Mouse (Mus musculus) liver, embryonic 16.5 days (tissue): ENCODE results near the gene Cdk18. TPM values are rescaled to one million over a fixed set of nuclear protein-coding genes. Genes with fewer than 3 reads are reported as not detected.

ENCODE experiments used
- ATAC-seq: fragments of 200-750 bp; cut with Nextera tagmentation; 2 replicates; pipeline ENCODE4 v1.8.0; 2017; ENCODE audit warnings: low read depth, mild to moderate bottlenecking, moderate number of reproducible peaks, moderate library complexity
- H3K27ac ChIP-seq: fragments of 300-500 bp; sonication (generic); 2 replicates; pipeline ENCODE4 v1.5.1; 2014; ENCODE audit warnings: mild to moderate bottlenecking, low read length
- H3K27me3 ChIP-seq: fragments of 300-500 bp; sonication (generic); 2 replicates; pipeline ENCODE4 v1.6.1; 2014; ENCODE audit warnings: low read depth, low read length, mixed read lengths; ENCODE audit not compliant: control insufficient read depth, insufficient read depth
- H3K36me3 ChIP-seq: fragments of 300-500 bp; sonication (generic); 2 replicates; pipeline ENCODE4 v1.6.1; 2014; ENCODE audit warnings: mild to moderate bottlenecking; ENCODE audit not compliant: control insufficient read depth, insufficient read depth
- H3K4me1 ChIP-seq: fragments of 300-500 bp; sonication (generic); 2 replicates; pipeline ENCODE4 v1.6.1; 2014; ENCODE audit warnings: low read depth, low read length, mixed read lengths; ENCODE audit not compliant: control insufficient read depth
- H3K4me2 ChIP-seq: fragments of 300-500 bp; sonication (generic); 2 replicates; pipeline ENCODE4 v1.6.1; 2014; ENCODE audit warnings: low read depth, low read length, mixed read lengths
- H3K4me3 ChIP-seq: fragments of 300-500 bp; sonication (generic); 2 replicates; pipeline ENCODE4 v1.5.1; 2014; ENCODE audit warnings: low read depth, mild to moderate bottlenecking, low read length
- H3K9ac ChIP-seq: fragments of 300-500 bp; sonication (generic); 2 replicates; pipeline ENCODE4 v1.6.1; 2014; ENCODE audit warnings: low read depth, low read length
- H3K9me3 ChIP-seq: fragments of 300-500 bp; sonication (generic); replicated peaks from 2 replicates; pipeline ENCODE4 v1.6.1; 2016; ENCODE audit warnings: low read length; ENCODE audit not compliant: control insufficient read depth
- WGBS: fragments of 180-500 bp; shearing (Covaris S2); extraction: QIAGEN DNeasy Blood & Tissue Kit; methylation state at CpG from one replicate; pipeline ENCODE4 v1.1.7; 2014; ENCODE audit not compliant: insufficient replicate concordance; 5-methylcytosine and 5-hydroxymethylcytosine counted together
- polyA plus RNA-seq: library from polyadenylated mRNA; unstranded; fragments of >200 nt; fragmentation: Nextera tagmentation; extraction: Ambion mirVana; gene quantifications from 2 replicates; pipeline ENCODE4 v1.2.1, GENCODE M21; 2015

The Cdk18 gene
- polyA plus RNA-seq, 1 experiment from 2014 or later: 1.4 TPM

DNA sequence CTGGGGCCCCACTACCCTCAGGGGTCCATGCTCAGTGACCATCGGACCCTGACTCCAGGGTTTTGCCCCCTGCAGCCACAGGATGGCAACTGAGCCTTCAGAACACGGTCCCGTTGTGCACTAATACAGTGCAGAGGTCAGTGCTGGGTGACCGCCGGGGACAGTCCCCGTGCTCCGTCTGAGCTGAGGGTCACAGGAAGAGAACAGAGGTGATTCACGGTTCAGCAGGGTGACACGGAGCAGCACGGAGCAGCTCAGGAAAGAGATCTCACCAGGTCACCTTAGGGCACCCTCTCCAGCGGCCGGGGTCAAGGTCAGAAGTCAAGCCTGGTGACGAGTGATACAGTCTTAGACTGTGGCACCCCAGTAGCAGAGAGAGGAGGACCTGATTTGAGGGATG lies 2.3 kb upstream of the Cdk18 start:
- Histone ChIP-seq H3K27me3 (peaks cover 21% of the 10 kb centered on the region), H3K9ac (no peak overlapping the region), H3K36me3 (no peaks in the 10 kb centered on the region), H3K9me3 (no peaks in the 10 kb centered on the region), H3K4me3 (no peak overlapping the region), H3K4me1 (peaks cover 4% of the 10 kb centered on the region; the same call in 1 of the 2 replicates), H3K4me2 (no peak overlapping the region), H3K27ac (no peak overlapping the region)
- peak; percentile 78 for ATAC-seq
- WGBS: 58% methylated on average over 13 of the region's 13 CpGs

DNA sequence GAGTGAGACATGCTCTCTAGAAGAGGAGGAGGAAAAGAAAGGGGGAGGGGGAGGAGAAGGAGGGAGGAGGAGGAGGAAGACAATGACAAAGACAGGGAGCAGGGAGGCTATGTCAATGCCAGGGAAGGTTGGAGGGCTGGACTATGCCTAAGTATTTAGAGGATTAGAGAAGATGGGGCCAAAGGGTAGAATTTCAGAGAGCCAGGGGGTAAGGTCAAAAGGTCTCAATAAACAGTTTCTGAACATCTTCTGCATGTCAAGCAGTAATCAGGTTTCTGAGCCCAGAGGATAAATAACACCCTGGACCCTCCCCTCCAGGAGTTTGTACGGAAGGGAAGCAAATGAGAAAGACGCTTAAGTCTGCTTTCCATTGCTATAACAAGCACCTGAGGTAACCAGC lies 1.7 kb upstream of the Cdk18 start:
- no peaks in the 10 kb centered on the region for H3K9me3 ChIP-seq
- 50% methylated on average over 2 of the region's 2 CpGs for WGBS
- no peaks in the 10 kb centered on the region for H3K36me3 ChIP-seq
- no peak overlapping the region for H3K4me2 ChIP-seq
- peaks cover 4% of the 10 kb centered on the region; the same call in 1 of the 2 replicates for H3K4me1 ChIP-seq
- no peak overlapping the region for H3K9ac ChIP-seq
- H3K4me3 ChIP-seq: no peak overlapping the region
- peaks cover 21% of the 10 kb centered on the region for H3K27me3 ChIP-seq
- no peak for ATAC-seq
- H3K27ac ChIP-seq: no peak overlapping the region

DNA sequence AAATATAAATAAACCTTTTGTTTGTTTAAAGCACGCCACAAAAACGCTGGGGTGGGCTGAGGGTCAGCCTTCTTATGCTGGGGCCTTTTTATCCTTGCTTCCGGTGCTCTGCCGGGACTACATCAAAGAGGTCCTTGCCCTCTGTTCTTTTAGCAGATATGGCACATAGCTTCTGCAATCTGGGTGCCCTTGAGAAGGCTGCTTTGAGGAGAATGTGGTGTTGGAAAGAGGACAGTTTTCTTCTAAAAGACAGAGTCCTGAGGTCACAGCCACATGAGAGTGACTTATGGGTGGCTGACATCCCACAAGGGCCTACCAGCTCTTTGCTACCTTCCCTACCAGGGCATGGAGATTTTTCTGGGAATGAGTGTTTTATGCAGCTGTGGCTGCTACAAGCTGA lies 1.1 kb upstream of the Cdk18 start:
- no peak for ATAC-seq
- Histone ChIP-seq H3K36me3 (no peaks in the 10 kb centered on the region), H3K4me2 (no peak overlapping the region), H3K4me3 (no peak overlapping the region), H3K27ac (no peak overlapping the region), H3K27me3 (peaks cover 21% of the 10 kb centered on the region), H3K9ac (no peak overlapping the region), H3K9me3 (no peaks in the 10 kb centered on the region), H3K4me1 (peaks cover 4% of the 10 kb centered on the region; the same call in 1 of the 2 replicates)
- 43% methylated on average over 4 of the region's 4 CpGs for WGBS

DNA sequence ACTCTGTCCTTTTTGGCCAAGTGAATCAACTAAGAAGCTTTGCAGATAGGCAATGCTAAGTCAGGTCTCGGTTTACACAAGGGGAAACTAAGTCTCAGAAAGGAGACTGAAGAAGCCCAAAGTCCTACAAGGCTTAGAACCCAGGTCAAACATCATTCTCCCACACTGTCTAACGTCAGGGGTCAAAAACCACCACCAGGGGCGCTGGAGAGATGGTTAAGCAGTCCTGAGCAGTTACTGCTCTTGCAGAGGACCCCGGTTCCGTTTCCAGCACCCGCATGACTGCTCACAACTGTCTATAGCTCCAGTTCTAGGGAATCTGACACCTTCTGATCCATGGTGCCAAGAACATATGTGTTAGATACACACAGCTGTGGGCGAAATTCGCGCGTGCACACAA lies 687 bp upstream of the Cdk18 start:
- WGBS: 47% methylated on average over 10 of the region's 10 CpGs
- Histone ChIP-seq H3K27me3 (peaks cover 21% of the 10 kb centered on the region), H3K4me3 (no peak overlapping the region), H3K4me2 (no peak overlapping the region), H3K9ac (no peak overlapping the region), H3K27ac (no peak overlapping the region), H3K4me1 (peaks cover 4% of the 10 kb centered on the region; the same call in 1 of the 2 replicates), H3K9me3 (no peaks in the 10 kb centered on the region), H3K36me3 (no peaks in the 10 kb centered on the region)
- no peak for ATAC-seq

DNA sequence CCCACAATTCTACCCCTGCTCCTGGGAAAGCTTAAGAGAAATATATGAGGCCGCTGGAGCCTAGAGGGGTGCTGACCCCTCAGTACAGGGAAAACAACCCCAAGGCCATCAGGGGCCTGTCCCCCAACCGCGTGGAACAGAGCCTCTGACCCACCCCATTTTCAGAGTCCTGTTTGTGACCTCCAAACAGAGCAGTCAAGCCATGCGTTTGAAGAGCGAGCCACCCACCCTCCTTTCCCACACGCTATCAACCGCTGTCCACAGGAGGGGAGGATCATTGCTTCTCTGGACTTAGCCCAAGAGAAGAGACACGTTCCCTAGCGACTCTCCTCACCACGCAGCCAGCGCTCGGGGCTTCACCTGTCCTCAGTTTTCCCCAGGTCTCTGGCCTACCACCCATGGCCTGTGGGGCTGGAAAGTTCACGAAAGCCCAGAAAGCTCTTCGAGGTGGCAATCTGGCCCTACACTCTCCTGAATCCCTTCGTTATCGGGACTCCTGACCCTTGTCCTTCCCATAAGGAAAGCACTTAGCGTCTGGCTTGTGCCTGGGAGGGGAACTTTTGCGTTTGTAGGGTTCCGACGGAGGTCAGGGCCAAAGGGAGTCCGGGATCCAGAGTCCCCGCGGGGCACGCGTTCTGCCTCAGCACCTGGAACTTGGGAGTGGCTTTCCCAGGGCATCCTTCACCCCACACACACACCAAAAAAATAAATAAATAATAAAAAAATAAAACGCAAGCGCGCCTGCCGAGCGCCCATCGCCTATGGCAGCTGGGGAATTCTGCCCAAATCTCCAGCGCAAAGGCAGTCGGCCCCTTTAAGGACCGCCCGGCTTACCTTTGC lies 688 bp downstream of the Cdk18 start:
- WGBS: 3% methylated on average over 35 of the region's 35 CpGs
- peak overlapping the region; percentile 68 for H3K4me2 ChIP-seq
- no peaks in the 10 kb centered on the region for H3K36me3 ChIP-seq
- H3K27me3 ChIP-seq: peaks cover 21% of the 10 kb centered on the region
- peak overlapping the region; percentile 63 for H3K4me3 ChIP-seq
- H3K27ac ChIP-seq: no peak overlapping the region
- peak overlapping the region; percentile 56 for H3K9ac ChIP-seq
- peaks cover 4% of the 10 kb centered on the region; the same call in 1 of the 2 replicates for H3K4me1 ChIP-seq
- ATAC-seq: no peak
- H3K9me3 ChIP-seq: no peaks in the 10 kb centered on the region

DNA sequence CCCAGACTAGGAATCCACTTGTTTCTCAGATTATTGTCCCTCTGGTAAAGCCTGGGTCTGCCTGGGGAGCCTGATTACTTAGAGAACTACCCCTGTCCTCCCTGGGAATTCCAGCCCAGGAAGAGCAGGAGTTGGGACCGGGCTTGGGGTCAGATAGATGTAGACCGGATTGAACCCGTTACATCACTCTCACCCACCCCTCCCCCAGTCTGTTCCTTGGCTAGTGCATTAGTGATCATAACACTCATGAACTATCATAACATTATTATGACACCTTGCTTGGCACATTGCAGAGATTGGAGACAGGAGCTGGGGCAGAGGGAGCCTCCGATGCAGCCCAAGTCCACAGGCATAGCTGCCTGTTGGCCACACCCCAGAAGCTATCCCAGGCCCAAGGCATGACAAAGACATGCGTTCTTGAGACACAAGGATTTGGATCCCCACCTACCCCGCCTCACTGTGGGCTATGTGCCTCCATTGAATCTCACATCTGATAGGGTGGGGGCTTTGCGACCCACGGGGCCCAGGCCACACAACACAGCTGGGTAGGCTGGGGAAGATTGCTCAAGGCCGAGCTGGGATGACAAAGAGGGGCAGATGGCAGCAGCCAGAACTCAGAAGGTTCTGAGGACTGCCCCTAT lies 1.4 kb downstream of the Cdk18 start:
- H3K27ac ChIP-seq: no peak overlapping the region
- no peaks in the 10 kb centered on the region for H3K36me3 ChIP-seq
- H3K9me3 ChIP-seq: no peaks in the 10 kb centered on the region
- H3K27me3 ChIP-seq: peaks cover 21% of the 10 kb centered on the region
- H3K4me3 ChIP-seq: no peak overlapping the region
- no peak for ATAC-seq
- 0 out of 2 replicates have a peak overlapping the region, but pooled peaks have one; percentile 68 for H3K4me2 ChIP-seq
- H3K4me1 ChIP-seq: peaks cover 8% of the 10 kb centered on the region
- H3K9ac ChIP-seq: no peak overlapping the region
- WGBS: 33% methylated on average over 9 of the region's 9 CpGs

DNA sequence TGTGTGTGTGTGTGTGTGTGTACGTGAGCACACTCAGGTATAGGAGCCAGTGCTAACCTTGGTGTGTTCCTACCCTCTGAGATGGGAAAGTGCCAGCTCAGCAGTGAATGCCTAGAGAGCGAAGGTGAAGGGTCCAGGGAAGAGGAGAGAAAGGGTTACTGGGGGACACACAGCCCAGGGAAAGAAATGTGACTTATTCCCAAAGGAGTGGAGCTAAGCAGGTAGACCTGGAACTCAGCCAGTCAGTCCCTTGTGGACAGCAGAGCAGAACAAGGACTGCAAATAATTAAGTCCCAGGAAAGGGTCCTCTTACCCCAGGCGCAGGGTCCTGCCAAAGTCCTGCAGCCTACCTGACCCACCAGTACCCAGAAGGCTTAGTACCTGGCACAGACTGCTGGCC lies 2.6 kb downstream of the Cdk18 start:
- Histone ChIP-seq H3K4me1 (peaks cover 8% of the 10 kb centered on the region), H3K27ac (no peak overlapping the region), H3K4me2 (no peak overlapping the region), H3K9ac (no peak overlapping the region), H3K36me3 (no peaks in the 10 kb centered on the region), H3K27me3 (peaks cover 21% of the 10 kb centered on the region), H3K9me3 (no peaks in the 10 kb centered on the region), H3K4me3 (no peak overlapping the region)
- no peak for ATAC-seq
- 69% methylated on average over 3 of the region's 3 CpGs for WGBS

DNA sequence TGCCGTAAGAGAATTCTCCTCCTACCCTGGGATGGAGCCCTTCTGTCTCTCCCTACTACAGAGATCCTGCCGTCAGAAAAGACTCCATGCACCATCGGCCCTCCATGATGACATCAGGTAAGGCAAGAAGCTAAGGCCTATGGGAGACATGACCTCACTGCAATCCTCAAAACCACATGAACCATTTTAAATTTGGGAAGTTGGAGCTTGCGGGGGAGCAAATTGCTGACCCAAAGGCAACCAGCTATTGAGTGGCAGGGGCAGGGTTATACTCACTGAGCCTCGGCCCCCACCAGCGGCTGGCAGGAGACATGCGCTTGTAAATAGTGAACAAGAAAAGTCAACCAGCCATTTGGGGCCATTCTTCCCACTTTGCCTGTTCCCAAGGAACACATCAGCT lies 3.9 kb downstream of the Cdk18 start:
- Histone ChIP-seq H3K9me3 (no peaks in the 10 kb centered on the region), H3K27ac (no peak overlapping the region), H3K4me2 (no peak overlapping the region), H3K9ac (no peak overlapping the region), H3K4me3 (no peak overlapping the region), H3K36me3 (no peaks in the 10 kb centered on the region), H3K27me3 (peaks cover 21% of the 10 kb centered on the region), H3K4me1 (peaks cover 8% of the 10 kb centered on the region)
- 57% methylated on average over 7 of the region's 7 CpGs for WGBS
- no peak for ATAC-seq

DNA sequence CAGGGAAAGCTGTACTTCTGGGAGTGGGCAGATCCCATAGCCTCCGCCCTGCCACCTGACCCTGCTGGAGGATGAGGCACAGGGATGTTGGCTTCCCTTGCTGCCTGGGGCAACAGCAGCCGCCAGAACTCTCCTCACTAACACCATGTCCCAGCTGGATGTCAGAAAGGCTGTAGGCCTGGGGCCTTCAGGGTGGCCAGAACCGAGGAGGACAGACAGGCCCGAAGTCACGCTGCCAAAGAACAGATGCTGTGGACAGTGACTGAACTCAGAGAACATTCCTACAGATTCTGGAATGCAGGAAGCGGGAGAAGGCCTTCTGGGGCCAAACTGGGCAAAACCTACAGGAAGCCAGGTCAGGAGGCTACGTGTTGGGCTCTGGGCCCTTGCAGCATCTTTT lies 11.2 kb downstream of the Cdk18 start:
- whole genome bisulfite sequencing: 60% methylated on average over 7 of the region's 7 CpGs
- H3K27ac ChIP-seq: no peak overlapping the region
- H3K36me3 ChIP-seq: no peaks in the 10 kb centered on the region
- H3K4me1 ChIP-seq: peaks cover 10% of the 10 kb centered on the region
- H3K4me2 ChIP-seq: no peak overlapping the region
- no peak overlapping the region for H3K4me3 ChIP-seq
- no peaks in the 10 kb centered on the region for H3K9me3 ChIP-seq
- no peak overlapping the region for H3K9ac ChIP-seq
- no peaks in the 10 kb centered on the region for H3K27me3 ChIP-seq
- ATAC-seq: no peak
